Mouse (Mus musculus) limb, embryonic 11.5 days (tissue): ENCODE results near the gene Thap2. TPM values are rescaled to one million over a fixed set of nuclear protein-coding genes. Genes with fewer than 3 reads are reported as not detected.

Experiments used
- ATAC-seq: fragments of 200-750 bp; cut with Nextera tagmentation; 2 replicates; pipeline ENCODE4 v1.8.0; 2017; ENCODE audit warnings: low read depth; ENCODE audit not compliant: insufficient number of reproducible peaks, low FRiP score, low TSS enrichment
- DNase-seq: peaks from one replicate; pipeline ENCODE4 v3.0.0-alpha.2; 2015; ENCODE audit warnings: low spot score
- H3K27ac ChIP-seq: fragments of 300-500 bp; sonication (generic); replicated peaks from 2 replicates; pipeline ENCODE4 v1.5.1; 2014; ENCODE audit warnings: low read depth, mild to moderate bottlenecking, low read length
- H3K27me3 ChIP-seq: fragments of 300-500 bp; sonication (generic); 2 replicates; pipeline ENCODE4 v1.6.1; 2014; ENCODE audit warnings: mild to moderate bottlenecking, low read length, mixed read lengths; ENCODE audit not compliant: control insufficient read depth, insufficient read depth
- H3K36me3 ChIP-seq: fragments of 300-500 bp; sonication (generic); 2 replicates; pipeline ENCODE4 v1.6.1; 2014; ENCODE audit warnings: mild to moderate bottlenecking, low read length, moderate library complexity, mixed read lengths; ENCODE audit not compliant: control insufficient read depth, insufficient read depth
- H3K4me1 ChIP-seq: fragments of 300-500 bp; sonication (generic); 2 replicates; pipeline ENCODE4 v1.6.1; 2014; ENCODE audit warnings: low read length, mixed read lengths; ENCODE audit not compliant: control insufficient read depth, insufficient read depth
- H3K4me2 ChIP-seq: fragments of 300-500 bp; sonication (generic); 2 replicates; pipeline ENCODE4 v1.6.1; 2014; ENCODE audit warnings: low read depth, mild to moderate bottlenecking, moderate library complexity; ENCODE audit not compliant: severe bottlenecking
- H3K4me3 ChIP-seq: fragments of 300-500 bp; sonication (generic); 2 replicates; pipeline ENCODE4 v1.5.1; 2014; ENCODE audit warnings: low read depth, low read length
- H3K9ac ChIP-seq: fragments of 300-500 bp; sonication (generic); 2 replicates; pipeline ENCODE4 v1.6.1; 2014; ENCODE audit warnings: mild to moderate bottlenecking, low read length
- H3K9me3 ChIP-seq: fragments of 300-500 bp; sonication (generic); 2 replicates; pipeline ENCODE4 v1.6.1; 2016; ENCODE audit warnings: low read length; ENCODE audit not compliant: control insufficient read depth
- WGBS: fragments of 180-500 bp; shearing (Covaris S2); extraction: QIAGEN DNeasy Blood & Tissue Kit; methylation state at CpG from one replicate; pipeline ENCODE4 v1.1.7; 2014; 5-methylcytosine and 5-hydroxymethylcytosine counted together
- polyA plus RNA-seq: library from polyadenylated mRNA; unstranded; fragments of >200 nt; fragmentation: Nextera tagmentation; extraction: Ambion mirVana; gene quantifications from 2 replicates; pipeline ENCODE4 v1.2.1, GENCODE M21; 2014

The Thap2 gene
- polyA plus RNA-seq, 1 experiment from 2014 or later = 21.3 TPM

GRCm38 (mm10) chr10:115332420-115332952 is 51.8 kb downstream of the Thap2 start:
- Histone ChIP-seq H3K4me3 (no peak overlapping the region), H3K9me3 (no peaks in the 10 kb centered on the region), H3K36me3 (no peaks in the 10 kb centered on the region), H3K4me2 (no peak overlapping the region), H3K9ac (no peak overlapping the region), H3K4me1 (no peaks in the 10 kb centered on the region), H3K27me3 (no peaks in the 10 kb centered on the region), H3K27ac (no peak overlapping the region)
- 84% methylated on average over 8 of the region's 8 CpGs for WGBS
- no peak for DNase-seq
- ATAC-seq = no peak

- WGBS = 81% methylated on average over 3 of the region's 3 CpGs
- Histone ChIP-seq H3K27me3 (no peaks in the 10 kb centered on the region), H3K4me1 (no peaks in the 10 kb centered on the region), H3K4me3 (no peak overlapping the region), H3K9ac (no peak overlapping the region), H3K36me3 (no peaks in the 10 kb centered on the region), H3K27ac (no peak overlapping the region), H3K9me3 (no peaks in the 10 kb centered on the region), H3K4me2 (no peak overlapping the region)
- no peak for ATAC-seq
- DNase-seq = no peak
Observed at GRCm38 (mm10) chr10:115329010-115329530, 55.2 kb downstream of the Thap2 start.

GRCm38 (mm10) chr10:115328514-115328913 is 55.7 kb downstream of the Thap2 start:
- Histone ChIP-seq H3K4me1 (no peaks in the 10 kb centered on the region), H3K4me2 (no peak overlapping the region), H3K36me3 (no peaks in the 10 kb centered on the region), H3K9me3 (no peaks in the 10 kb centered on the region), H3K27me3 (no peaks in the 10 kb centered on the region), H3K9ac (no peak overlapping the region), H3K27ac (no peak overlapping the region), H3K4me3 (no peak overlapping the region)
- no peak for ATAC-seq
- WGBS = 70% methylated on average over 6 of the region's 6 CpGs
- DNase-seq = no peak

GRCm38 (mm10) chr10:115323295-115323694 is 60.9 kb downstream of the Thap2 start:
- ATAC-seq (no peak), DNase-seq (peak; percentile 83)
- Histone ChIP-seq H3K27me3 (no peaks in the 10 kb centered on the region), H3K9me3 (no peaks in the 10 kb centered on the region), H3K4me1 (no peaks in the 10 kb centered on the region), H3K4me2 (no peak overlapping the region), H3K9ac (no peak overlapping the region), H3K36me3 (no peaks in the 10 kb centered on the region), H3K27ac (no peak overlapping the region), H3K4me3 (no peak overlapping the region)
- WGBS = 9% methylated on average over 6 of the region's 6 CpGs

GRCm38 (mm10) chr10:115321317-115322035 is 62.8 kb downstream of the Thap2 start:
- 85% methylated on average over 5 of the region's 5 CpGs for WGBS
- H3K4me3 ChIP-seq = no peak overlapping the region
- H3K36me3 ChIP-seq = no peaks in the 10 kb centered on the region
- no peak overlapping the region for H3K4me2 ChIP-seq
- no peak for ATAC-seq
- no peak overlapping the region for H3K27ac ChIP-seq
- no peaks in the 10 kb centered on the region for H3K27me3 ChIP-seq
- no peaks in the 10 kb centered on the region for H3K4me1 ChIP-seq
- H3K9ac ChIP-seq = no peak overlapping the region
- no peak for DNase-seq
- no peaks in the 10 kb centered on the region for H3K9me3 ChIP-seq

Other genes with a start within 250 kb of the Thap2 start
- gene Tph2, start 199.4 kb downstream of the Thap2 start, polyA plus RNA-seq = 0.05 TPM in 1 of 2 replicates, not detected in the other
- gene Tbc1d15, start 133.0 kb downstream of the Thap2 start, polyA plus RNA-seq = 65.6 and 67.3 TPM in 2 replicates
- 6.6 and 12.0 TPM in 2 replicates for gene Rab21, start 68.8 kb downstream of the Thap2 start, polyA plus RNA-seq
- 25.8 and 28.2 TPM in 2 replicates for gene Tmem19, start 21.9 kb downstream of the Thap2 start, polyA plus RNA-seq
- gene Zfc3h1, start 516 bp upstream of the Thap2 start, polyA plus RNA-seq = 28.2 and 28.3 TPM in 2 replicates
- gene A930009A15Rik, start 185.5 kb upstream of the Thap2 start, polyA plus RNA-seq = not detected in 2 replicates
- 4.3 and 5.5 TPM in 2 replicates for gene Lgr5, start 203.3 kb upstream of the Thap2 start, polyA plus RNA-seq